Mouse (Mus musculus): ENCODE results near the gene Ccdc54.

DNA sequence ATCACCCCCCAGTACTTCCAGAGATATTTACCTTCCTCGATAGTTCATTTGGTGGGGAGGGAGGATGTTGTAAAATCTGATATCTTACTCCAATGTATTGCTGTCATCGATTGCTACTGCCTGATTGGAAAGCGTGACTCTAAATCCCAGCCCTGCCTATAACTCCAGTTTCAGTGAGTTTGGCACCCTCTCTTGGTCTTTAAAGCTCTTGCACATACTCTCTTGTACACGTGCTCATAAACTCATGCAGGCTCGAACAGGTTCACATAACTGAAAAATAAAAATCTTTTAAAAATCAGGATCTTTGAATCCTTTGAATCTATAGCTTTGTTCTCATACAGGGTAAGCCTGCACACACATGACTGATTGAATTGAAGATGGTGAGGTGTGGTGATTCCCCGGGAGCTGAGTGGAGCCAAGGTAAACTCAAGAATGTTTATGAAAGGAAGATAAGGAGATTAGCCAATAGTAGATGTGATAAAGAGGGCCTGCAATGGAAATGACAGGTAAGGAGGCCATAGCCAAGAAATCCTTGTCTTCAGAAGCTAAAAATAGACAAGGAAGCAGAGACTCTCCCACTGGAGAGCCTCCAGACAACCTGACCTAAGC, 31.7 kb downstream of the Ccdc54 start:
- no peak for TF ChIP-seq CTCF (IDR thresholded peaks at IDR 0.05; ENCODE audit: borderline replicate concordance, control insufficient read depth, extremely low read depth, insufficient read depth, low read length, poor library complexity)
- no peak for TF ChIP-seq POLR2A (IDR thresholded peaks at IDR 0.05; ENCODE audit: control insufficient read depth, extremely low read depth, insufficient read depth, low read length, poor library complexity)

Data from thymus, adult 2 months (tissue).